Mouse (Mus musculus) cerebellum, adult 2 months (tissue): ENCODE measurements around the gene Enox1.

Experiments used
- CTCF ChIP-seq: fragments of 200-500 bp; IDR thresholded peaks from 2 replicates; pipeline ENCODE4 v1.5.1; 2011; ENCODE audit warnings: low read depth, mild to moderate bottlenecking, control low read depth, low read length, moderate library complexity, borderline replicate concordance; ENCODE audit not compliant: insufficient read depth
- POLR2A ChIP-seq: fragments of 200-500 bp; IDR thresholded peaks from 2 replicates; pipeline ENCODE4 v1.6.1; 2011; ENCODE audit warnings: low read length, control low read depth, borderline replicate concordance; ENCODE audit not compliant: insufficient read depth

GRCm38 (mm10) chr14:77477704-77478103, 321.1 kb downstream of the Enox1 start:
- TF ChIP-seq CTCF, result no peak
- no peak for TF ChIP-seq POLR2A
